12 mouse cellular contexts compared by ENCODE assay signal in genomic region chr13:60671235-60671634, GRCm38 (mm10).
DNase-seq lines count a peak whose midpoint lies in the region; ATAC-seq lines count a peak whose summit lies in the region.
"Had no signal": no experiment of that assay in that cellular context is flagged by ENCODE, and none has a peak within 500 bp of the region (broad histone marks: within the 10 kb centered on the region; RNA-seq: fewer than 3 reads in every experiment).

No protein-coding gene starts in this region.

- H3K9me3 ChIP-seq in heart, embryonic 15.5 days (replicated peaks): no peaks in the 10 kb centered on the region
- no peaks in the 10 kb centered on the region for H3K9me3 ChIP-seq in lung, embryonic 15.5 days
- H3K9me3 ChIP-seq in liver, embryonic 15.5 days (replicated peaks): no peaks in the 10 kb centered on the region
- H3K9me3 ChIP-seq: limb, embryonic 15.5 days; midbrain, embryonic 13.5 days had no signal

- no peaks in the 10 kb centered on the region for H3K36me3 ChIP-seq in heart, embryonic 15.5 days
- no peaks in the 10 kb centered on the region for H3K36me3 ChIP-seq in lung, embryonic 15.5 days
- H3K36me3 ChIP-seq in liver, embryonic 15.5 days (replicated peaks): no peaks in the 10 kb centered on the region
- H3K36me3 ChIP-seq: limb, embryonic 15.5 days; midbrain, embryonic 13.5 days had no signal

- intact Hi-C loops in heart, postnatal 25 days (cut with DNase I): loop anchor here (5.0 kb wide), 1 partner anchor 69 kb away; the partner anchor contains the start of gene Dapk1

- no peak overlapping the region for H3K4me2 ChIP-seq in heart, embryonic 15.5 days
- no peak overlapping the region for H3K4me2 ChIP-seq in lung, embryonic 15.5 days
- no peak overlapping the region for H3K4me2 ChIP-seq in liver, embryonic 15.5 days
- H3K4me2 ChIP-seq: limb, embryonic 15.5 days; midbrain, embryonic 13.5 days had no signal

- no peak for ATAC-seq in heart, embryonic 15.5 days (replicated peaks; ENCODE audit: insufficient number of reproducible peaks, insufficient read depth, low FRiP score, low read depth)
- no peak for ATAC-seq in lung, embryonic 15.5 days (ENCODE audit: borderline replicate concordance, extremely low read depth, low FRiP score, low TSS enrichment)
- ATAC-seq in liver, embryonic 15.5 days (ENCODE audit: insufficient read depth): no peak
- ATAC-seq: midbrain, embryonic 13.5 days; Patski had no signal

- DNase-seq in heart, postnatal 25 days (ENCODE audit: low spot score): no peak
- no peak for DNase-seq in lung, postnatal 25 days (ENCODE audit: low spot score)
- peak; percentile 40 for DNase-seq in embryo, embryonic 10.5 days (ENCODE audit: low spot score)
- DNase-seq in urinary bladder, adult 18-20 months (ENCODE audit: low spot score in 2 of 2): no peak
- DNase-seq: kidney, adult 11 months; thymus, postnatal 36 days had no signal

- H3K27me3 ChIP-seq in heart, embryonic 15.5 days: no peaks in the 10 kb centered on the region
- no peaks in the 10 kb centered on the region for H3K27me3 ChIP-seq in lung, embryonic 15.5 days
- no peaks in the 10 kb centered on the region for H3K27me3 ChIP-seq in liver, embryonic 15.5 days
- H3K27me3 ChIP-seq: limb, embryonic 15.5 days; midbrain, embryonic 13.5 days; Patski had no signal

- 56% methylated on average over 10 of the region's 10 CpGs for WGBS in heart, embryonic 15.5 days
- 45% methylated on average over 10 of the region's 10 CpGs for WGBS in lung, embryonic 15.5 days
- WGBS in liver, embryonic 15.5 days (ENCODE audit: insufficient replicate concordance): 68% methylated on average over 10 of the region's 10 CpGs

- no peak overlapping the region for H3K4me3 ChIP-seq in heart, embryonic 15.5 days
- H3K4me3 ChIP-seq in lung, embryonic 15.5 days: no peak overlapping the region
- H3K4me3 ChIP-seq in liver, embryonic 15.5 days (replicated peaks): no peak overlapping the region
- H3K4me3 ChIP-seq: limb, embryonic 15.5 days; midbrain, embryonic 13.5 days had no signal

- no peak overlapping the region for H3K9ac ChIP-seq in heart, embryonic 15.5 days
- H3K9ac ChIP-seq in lung, embryonic 15.5 days: no peak overlapping the region
- H3K9ac ChIP-seq in liver, embryonic 15.5 days: no peak overlapping the region
- H3K9ac ChIP-seq: limb, embryonic 15.5 days; midbrain, embryonic 13.5 days had no signal

- peaks cover 36% of the 10 kb centered on the region for H3K4me1 ChIP-seq in heart, embryonic 15.5 days (replicated peaks)
- peaks cover 55% of the 10 kb centered on the region for H3K4me1 ChIP-seq in lung, embryonic 15.5 days
- peaks cover 76% of the 10 kb centered on the region for H3K4me1 ChIP-seq in liver, embryonic 15.5 days (replicated peaks)

- peak overlapping the region; percentile 36 for H3K27ac ChIP-seq in heart, embryonic 15.5 days
- H3K27ac ChIP-seq in lung, embryonic 15.5 days: peak overlapping the region; percentile 57
- peak overlapping the region; percentile 51; the same call in 1 of the 2 replicates for H3K27ac ChIP-seq in liver, embryonic 15.5 days (replicated peaks)
- H3K27ac ChIP-seq: limb, embryonic 15.5 days; midbrain, embryonic 13.5 days had no signal
